Mouse (Mus musculus) lung, adult 2 months (tissue): Measurements from ENCODE around the gene Dok1.

ENCODE experiments used
- CTCF ChIP-seq: fragments of 200-500 bp; IDR thresholded peaks from 2 replicates; pipeline ENCODE4 v1.5.1; 2011; ENCODE audit warnings: mild to moderate bottlenecking, low read length, control low read depth; ENCODE audit not compliant: insufficient read depth
- POLR2A ChIP-seq: fragments of 200-500 bp; IDR thresholded peaks from 2 replicates; pipeline ENCODE4 v1.6.1; 2011; ENCODE audit warnings: low read depth, mild to moderate bottlenecking, control low read depth, low read length, borderline replicate concordance; ENCODE audit errors: extremely low read depth

DNA sequence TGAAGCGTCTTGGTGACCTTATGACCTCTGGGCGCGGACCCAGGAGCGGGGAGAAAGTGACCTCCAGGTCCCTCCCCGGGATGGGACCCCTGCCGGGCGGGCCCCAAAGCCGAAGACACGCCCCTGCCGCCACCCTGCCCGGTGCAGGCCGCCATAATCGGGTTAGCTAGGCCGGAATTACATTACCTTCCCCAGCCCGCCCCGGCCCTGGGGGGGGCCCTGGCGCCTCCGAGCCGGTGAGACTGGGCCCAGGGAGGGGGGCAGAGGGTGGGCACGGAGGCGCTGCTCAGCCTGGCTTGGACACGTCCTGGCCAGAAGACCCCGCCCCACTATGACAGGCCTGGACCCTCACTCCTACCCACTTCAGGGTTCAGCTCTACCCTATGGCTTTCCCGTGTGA is 37.9 kb upstream of the Dok1 start:
- TF ChIP-seq POLR2A (no peak), CTCF (no peak)
